Mouse (Mus musculus) CH12.LX (cell line): ENCODE results near the gene Cbx8. TPM values are rescaled to one million over a fixed set of nuclear protein-coding genes. Genes with fewer than 3 reads are reported as not detected.
A peak's percentile ranks its signal among the peaks of the same experiment; 100 is the strongest.

Experiments
- DNase-seq: peaks from one replicate; pipeline ENCODE4 v3.0.0-alpha.2; 2013; ENCODE audit errors: extremely low read depth
- H3K27ac ChIP-seq: 2 replicates; pipeline ENCODE4 v1.5.1; 2012; ENCODE audit warnings: low read depth, mild to moderate bottlenecking, control low read depth, moderate library complexity; ENCODE audit not compliant: insufficient read depth
- H3K27me3 ChIP-seq: replicated peaks from 2 replicates; pipeline ENCODE3; 2012; ENCODE audit warnings: inconsistent platforms
- H3K36me3 ChIP-seq, 2 experiments: replicated peaks in 1 of 2; 2 replicates each; pipeline versions ENCODE3 to v1.6.1; 2012; ENCODE audit warnings: inconsistent platforms in 1 of 2, low read length in 1 of 2, mild to moderate bottlenecking in 1 of 2, mixed read lengths in 1 of 2, moderate library complexity in 1 of 2; ENCODE audit not compliant: control insufficient read depth in 1 of 2, insufficient read depth in 1 of 2
- H3K4me1 ChIP-seq, 2 experiments: 2 replicates each; pipeline ENCODE4 v1.6.1; 2012; ENCODE audit warnings: inconsistent platforms in 1 of 2, moderate library complexity in 1 of 2; ENCODE audit not compliant: insufficient read depth in 2 of 2, control insufficient read depth in 1 of 2
- H3K4me2 ChIP-seq: 2 replicates; pipeline ENCODE4 v1.6.1; 2012; ENCODE audit warnings: low read depth, mild to moderate bottlenecking, control low read depth; ENCODE audit not compliant: poor library complexity, insufficient read depth, severe bottlenecking
- H3K4me3 ChIP-seq, 3 experiments: fragments of 150-350 bp in 1 of 3; sonication (generic) in 1 of 3; replicated peaks in 1 of 3; 2 replicates each; pipeline versions ENCODE3 to v1.5.1; 2011 to 2012; ENCODE audit warnings: low read depth in 2 of 3, low read length in 2 of 3, mild to moderate bottlenecking in 2 of 3, moderate library complexity in 2 of 3, control low read depth in 1 of 3, improper control_type of control experiment in 1 of 3, inconsistent platforms in 1 of 3, mixed read lengths in 1 of 3; ENCODE audit not compliant: poor library complexity in 1 of 3
- H3K79me2 ChIP-seq: replicated peaks from 2 replicates; pipeline ENCODE4 v1.6.1; 2012; ENCODE audit warnings: mild to moderate bottlenecking, moderate library complexity; ENCODE audit not compliant: control insufficient read depth, poor library complexity, insufficient read depth, severe bottlenecking; ENCODE audit errors: extremely low read depth
- H3K9ac ChIP-seq: 2 replicates; pipeline ENCODE4 v1.6.1; 2012; ENCODE audit warnings: low read depth, mild to moderate bottlenecking, control low read depth, moderate library complexity; ENCODE audit not compliant: insufficient read depth
- H3K9me3 ChIP-seq: replicated peaks from 2 replicates; pipeline ENCODE3; 2012; ENCODE audit warnings: low read length, inconsistent platforms, mixed read lengths
- BHLHE40 ChIP-seq: IDR thresholded peaks from 2 replicates; pipeline ENCODE4 v1.6.1; 2011; ENCODE audit warnings: mild to moderate bottlenecking, low read depth, low read length, improper control_type of control experiment
- CHD2 ChIP-seq: IDR thresholded peaks from 2 replicates; pipeline ENCODE4 v1.6.1; 2011; ENCODE audit warnings: low read length, improper control_type of control experiment
- CTCF ChIP-seq, 2 experiments: IDR thresholded peaks in 1 of 2; conservative IDR thresholded peaks in 1 of 2; 2 replicates each; pipeline ENCODE4 v1.5.1; 2011 to 2012; ENCODE audit warnings: low read depth in 2 of 2, low read length in 2 of 2, improper control_type of control experiment in 1 of 2, inconsistent platforms in 1 of 2, mild to moderate bottlenecking in 1 of 2, moderate library complexity in 1 of 2
- ELF1 ChIP-seq: IDR thresholded peaks from 2 replicates; pipeline ENCODE4 v1.6.1; 2014; ENCODE audit warnings: low read depth, mild to moderate bottlenecking, inconsistent platforms, low read length, improper control_type of control experiment
- GABPA ChIP-seq: IDR thresholded peaks from 2 replicates; pipeline ENCODE4 v1.6.1; 2012; ENCODE audit warnings: low read depth, low read length, improper control_type of control experiment, inconsistent platforms; ENCODE audit not compliant: insufficient replicate concordance
- POLR2AphosphoS2 ChIP-seq: IDR thresholded peaks from 2 replicates; pipeline ENCODE4 v1.6.1; 2011; ENCODE audit warnings: low read depth, low read length, improper control_type of control experiment
- USF2 ChIP-seq: conservative IDR thresholded peaks from 2 replicates; pipeline ENCODE4 v1.6.1; 2011; ENCODE audit warnings: low read depth, low read length, improper control_type of control experiment
- dilution Hi-C: fragments of 300-500 bp; cut with MboI; formaldehyde crosslinking; loops from 2 replicates; pipeline ENCODE4 v1.14.3; 2020; ENCODE audit warnings: low sequenced_read_pairs; ENCODE audit not compliant: extremely low pct_unique_long_range_greater_than_20kb, extremely low pct_ligation_motif_present
- in situ Hi-C: fragments of 300-500 bp; cut with MboI; formaldehyde crosslinking; loops from 3 replicates; pipeline ENCODE4 v1.14.3; 2019; ENCODE audit warnings: low sequenced_read_pairs, low pct_ligation_motif_present, low pct_unique_long_range_greater_than_20kb, mixed read lengths
- polyA plus RNA-seq: library from polyadenylated mRNA; unstranded; fragments of >175 nt; gene quantifications from 2 replicates; pipeline ENCODE4 v1.2.1, GENCODE M21; 2012; ENCODE audit warnings: low read depth; ENCODE audit not compliant: insufficient read length
- total RNA-seq, 2 experiments: library from RNA; depleted of rRNA; stranded (reverse); fragments of 300-350 nt in 1 of 2; fragments of >200 nt in 1 of 2; gene quantifications; 2 replicates each; pipeline ENCODE4 v1.2.3; 2012 to 2014

The Cbx8 gene
- total and polyA plus RNA-seq, 3 experiments: 6.0 to 10.2 (median 6.2) TPM

DNA sequence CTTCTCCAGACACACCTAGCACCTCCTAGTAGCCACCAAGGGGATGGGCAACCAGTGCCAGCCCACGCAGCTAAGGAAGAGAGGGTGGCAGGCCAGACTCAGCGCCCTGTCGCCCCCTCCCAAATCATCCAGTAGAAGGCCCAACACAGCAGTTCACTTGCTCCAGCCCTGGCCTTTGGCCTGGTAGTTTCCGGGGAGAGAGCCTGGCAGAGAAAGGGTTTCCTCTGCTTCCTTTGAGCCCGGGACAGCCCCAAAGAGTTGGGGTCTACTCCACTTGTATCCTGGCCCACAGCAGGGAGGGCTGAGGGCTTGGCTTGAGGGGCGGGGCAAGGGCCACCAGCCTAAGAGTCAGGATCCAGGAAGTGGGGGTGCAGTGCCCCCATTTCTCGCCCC is 38.7 kb upstream of the Cbx8 start:
- H3K27me3 ChIP-seq: no peaks in the 10 kb centered on the region
- peaks cover 40% of the 10 kb centered on the region for H3K79me2 ChIP-seq
- H3K4me2 ChIP-seq: no peak overlapping the region
- peaks cover 3% of the 10 kb centered on the region for H3K9me3 ChIP-seq
- no peak overlapping the region for H3K27ac ChIP-seq
- no peak overlapping the region for H3K9ac ChIP-seq
- no peak overlapping the region for H3K4me3 ChIP-seq
- TF ChIP-seq POLR2AphosphoS2: no peak
- TF ChIP-seq ELF1: peak; percentile 31; the same call in 1 of the 2 replicates
- DNase-seq: no peak
- peaks cover 54 to 68% of the 10 kb centered on the region in 2 experiments for H3K36me3 ChIP-seq
- dilution Hi-C loops: no loop called here
- in situ Hi-C loops: no loop called here
- H3K4me1 ChIP-seq: peaks cover 34 to 76% of the 10 kb centered on the region in 2 experiments

DNA sequence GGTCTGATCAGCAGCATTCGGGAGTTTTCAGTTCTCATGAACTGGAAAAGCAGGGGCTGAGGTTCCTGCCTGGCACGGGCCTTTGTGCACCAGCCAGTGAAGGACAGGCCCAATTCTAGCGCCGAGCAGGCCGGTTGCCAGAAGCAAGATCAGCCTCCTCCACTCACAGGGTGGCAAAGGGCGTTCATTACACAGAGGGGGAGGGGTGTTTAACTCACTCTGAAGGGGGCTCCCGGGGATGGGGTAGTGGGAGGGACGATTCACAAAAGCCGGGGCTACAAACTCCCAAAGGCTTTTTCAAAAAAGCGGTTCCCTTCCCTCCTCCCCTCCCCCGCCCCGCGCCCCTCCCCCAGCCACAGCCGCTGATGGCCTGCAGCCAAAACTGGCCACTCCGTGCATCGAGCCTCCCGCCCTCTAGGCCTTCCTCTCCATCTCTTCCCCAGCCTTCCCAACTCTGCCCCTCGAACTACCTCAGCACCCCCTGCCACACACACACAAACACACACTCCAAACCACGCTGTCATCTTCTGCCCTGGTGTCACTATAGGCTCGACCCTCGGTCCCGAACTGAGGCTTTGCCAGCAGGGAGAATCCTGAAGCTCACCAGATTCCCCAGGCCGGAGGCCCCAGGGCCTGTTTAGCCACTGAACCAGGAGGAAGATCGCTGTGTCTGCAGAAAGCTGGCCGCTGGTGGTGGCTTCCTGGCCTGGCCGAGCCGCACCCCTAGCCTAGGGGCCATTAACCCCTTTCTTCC is 38.1 kb upstream of the Cbx8 start:
- no peak overlapping the region for H3K9ac ChIP-seq
- TF ChIP-seq BHLHE40 (no peak), CHD2 (peak; percentile 21; the same call in 1 of the 2 replicates)
- H3K4me1 ChIP-seq: peaks cover 34 to 73% of the 10 kb centered on the region in 2 experiments
- H3K4me3 ChIP-seq: no peak overlapping the region
- H3K36me3 ChIP-seq: peaks cover 49 to 62% of the 10 kb centered on the region in 2 experiments
- no peak overlapping the region for H3K4me2 ChIP-seq
- in situ Hi-C loops (no loop called here), dilution Hi-C loops (no loop called here)
- DNase-seq: no peak
- peaks cover 4% of the 10 kb centered on the region for H3K27me3 ChIP-seq
- H3K9me3 ChIP-seq: peaks cover 3% of the 10 kb centered on the region
- no peak overlapping the region for H3K27ac ChIP-seq
- H3K79me2 ChIP-seq: peaks cover 35% of the 10 kb centered on the region

DNA sequence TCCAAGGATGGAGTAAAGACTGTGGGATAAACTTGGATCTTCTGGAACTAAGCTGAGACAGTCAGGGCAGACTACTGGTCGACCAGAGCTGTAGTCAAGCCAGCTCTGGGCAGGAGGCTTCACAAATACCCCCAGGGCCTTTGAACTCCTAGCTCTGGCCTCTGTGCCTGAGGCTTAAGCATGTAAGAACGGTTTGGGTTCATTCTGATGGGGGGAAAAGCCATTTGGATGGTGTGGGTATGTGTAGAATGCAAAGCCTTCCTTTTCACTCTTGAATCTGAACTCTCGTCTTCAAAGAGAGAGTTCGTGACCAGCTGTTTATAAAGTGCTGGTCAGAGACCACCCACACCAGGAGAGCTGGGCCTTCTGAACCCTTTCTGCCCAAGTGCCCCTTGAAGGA is 37.0 kb upstream of the Cbx8 start:
- in situ Hi-C loops: no loop called here

More for the DNA sequence above, 37.0 kb upstream of the Cbx8 start:
- peaks cover 3% of the 10 kb centered on the region for H3K9me3 ChIP-seq
- TF ChIP-seq POLR2AphosphoS2: peak; percentile 65; the same call in 1 of the 2 replicates
- no peak for TF ChIP-seq USF2
- no peak for TF ChIP-seq CTCF (conservative IDR thresholded peaks at IDR 0.05 in 1 of 2, IDR thresholded peaks at IDR 0.05 in 1 of 2; ENCODE audit: low read depth in 2 of 2, low read length in 2 of 2)
- no peak for TF ChIP-seq GABPA
- peaks cover 15% of the 10 kb centered on the region for H3K27me3 ChIP-seq
- dilution Hi-C loops: no loop called here
- no peak overlapping the region for H3K27ac ChIP-seq
- no peak overlapping the region for H3K4me2 ChIP-seq
- no peak overlapping the region for H3K9ac ChIP-seq
- peaks cover 24% of the 10 kb centered on the region for H3K79me2 ChIP-seq
- no peak for DNase-seq
- no peak overlapping the region for H3K4me3 ChIP-seq
- peaks cover 30 to 62% of the 10 kb centered on the region in 2 experiments for H3K4me1 ChIP-seq
- H3K36me3 ChIP-seq: peaks cover 39 to 51% of the 10 kb centered on the region in 2 experiments
